Mouse (Mus musculus): ENCODE measurements around the gene Igf1r. TPM values are rescaled to one million over a fixed set of nuclear protein-coding genes. Genes with fewer than 3 reads are reported as not detected.

The Igf1r gene
- total and polyA plus RNA-seq, 2 experiments from 2014 or later, result 12.1 to 40.3 TPM

GRCm38 (mm10) chr7:67981956-67982355, 29.3 kb downstream of the Igf1r start:
- Histone ChIP-seq H3K4me1 (ENCODE audit: insufficient read depth, low read length) (peaks cover 13% of the 10 kb centered on the region), H3K27me3 (ENCODE audit: insufficient read depth, low read length) (no peaks in the 10 kb centered on the region), H3K9ac (replicated peaks; ENCODE audit: low read length, poor library complexity, severe bottlenecking) (no peak overlapping the region), H3K4me3 (ENCODE audit: low read depth, low read length) (no peak overlapping the region), H3K4me2 (ENCODE audit: low read depth, low read length, poor library complexity, severe bottlenecking) (no peak overlapping the region), H3K36me3 (ENCODE audit: insufficient read depth, low read length) (no peaks in the 10 kb centered on the region), H3K9me3 (ENCODE audit: low read length) (no peaks in the 10 kb centered on the region), H3K27ac (ENCODE audit: low read depth, low read length) (no peak overlapping the region)
- DNase-seq (ENCODE audit: low spot score) (no peak), ATAC-seq (ENCODE audit: low FRiP score) (no peak)
- 66% methylated on average over 3 of the region's 3 CpGs for WGBS
- no peak for TF ChIP-seq CTCF (IDR thresholded peaks at IDR 0.05)

DNA sequence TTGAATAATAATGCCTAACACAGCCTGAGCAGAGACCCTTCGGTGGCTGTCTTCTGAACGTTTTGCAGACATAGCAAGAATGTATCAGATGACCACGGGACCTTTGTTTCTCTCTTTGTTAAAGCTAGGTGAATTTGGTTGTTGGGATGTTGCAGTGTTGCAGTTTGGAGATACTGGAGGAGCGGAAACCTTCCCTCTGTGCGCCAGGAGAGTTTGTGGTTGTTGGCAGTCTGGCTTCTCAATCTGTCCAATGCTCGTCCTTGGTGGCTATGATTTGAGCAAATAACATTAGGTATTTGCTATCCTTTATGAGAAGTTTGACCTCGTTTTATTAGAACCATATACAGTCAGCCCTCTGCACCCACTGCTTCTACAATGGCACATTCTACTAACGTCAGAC, 30.2 kb downstream of the Igf1r start:
- ATAC-seq (ENCODE audit: low FRiP score), result no peak
- Histone ChIP-seq H3K9ac (replicated peaks; ENCODE audit: low read length, poor library complexity, severe bottlenecking) (no peak overlapping the region), H3K4me3 (ENCODE audit: low read depth, low read length) (no peak overlapping the region), H3K36me3 (ENCODE audit: insufficient read depth, low read length) (no peaks in the 10 kb centered on the region), H3K4me2 (ENCODE audit: low read depth, low read length, poor library complexity, severe bottlenecking) (no peak overlapping the region), H3K4me1 (ENCODE audit: insufficient read depth, low read length) (peaks cover 13% of the 10 kb centered on the region), H3K27me3 (ENCODE audit: insufficient read depth, low read length) (no peaks in the 10 kb centered on the region), H3K27ac (ENCODE audit: low read depth, low read length) (no peak overlapping the region), H3K9me3 (ENCODE audit: low read length) (no peaks in the 10 kb centered on the region)
- WGBS, result 67% methylated on average over 8 of the region's 8 CpGs
- no peak for DNase-seq (ENCODE audit: low spot score)
- no peak for TF ChIP-seq CTCF (IDR thresholded peaks at IDR 0.05)

- no peak overlapping the region for H3K9ac ChIP-seq (replicated peaks; ENCODE audit: low read length, poor library complexity, severe bottlenecking)
- no peaks in the 10 kb centered on the region for H3K9me3 ChIP-seq (ENCODE audit: low read length)
- TF ChIP-seq CTCF (IDR thresholded peaks at IDR 0.05), result no peak
- H3K27me3 ChIP-seq (ENCODE audit: insufficient read depth, low read length), result no peaks in the 10 kb centered on the region
- no peak overlapping the region for H3K4me2 ChIP-seq (ENCODE audit: low read depth, low read length, poor library complexity, severe bottlenecking)
- ATAC-seq (ENCODE audit: low FRiP score) (no peak), DNase-seq (ENCODE audit: low spot score) (no peak)
- peaks cover 13% of the 10 kb centered on the region for H3K4me1 ChIP-seq (ENCODE audit: insufficient read depth, low read length)
- no peaks in the 10 kb centered on the region for H3K36me3 ChIP-seq (ENCODE audit: insufficient read depth, low read length)
- H3K27ac ChIP-seq (ENCODE audit: low read depth, low read length), result no peak overlapping the region
- no peak overlapping the region for H3K4me3 ChIP-seq (ENCODE audit: low read depth, low read length)
- 87% methylated on average over 7 of the region's 7 CpGs for WGBS
These were observed 30.8 kb downstream of the Igf1r start for GRCm38 (mm10) chr7:67983451-67983850.

DNA sequence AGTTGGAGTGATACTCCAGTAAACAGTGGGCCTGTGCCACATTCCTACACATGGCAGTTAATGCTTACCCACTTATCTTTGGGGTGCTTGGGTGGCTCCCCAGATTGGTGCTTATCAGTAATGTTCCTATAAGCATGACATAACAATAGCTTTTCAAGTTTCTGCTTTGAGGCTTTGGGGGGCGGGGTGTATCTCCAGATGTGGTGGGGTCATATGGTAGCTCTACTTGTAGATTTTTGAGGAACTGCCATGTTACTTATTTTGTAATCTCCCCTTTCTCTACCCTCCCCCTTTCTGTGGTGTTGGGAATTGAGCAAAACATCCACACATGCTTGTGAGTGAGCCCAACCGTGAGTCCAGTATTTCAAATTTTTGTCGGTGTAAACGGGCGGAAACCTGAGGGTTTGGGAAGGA, 32.4 kb downstream of the Igf1r start:
- no peaks in the 10 kb centered on the region for H3K36me3 ChIP-seq (ENCODE audit: insufficient read depth, low read length)
- no peak overlapping the region for H3K9ac ChIP-seq (replicated peaks; ENCODE audit: low read length, poor library complexity, severe bottlenecking)
- no peak for ATAC-seq (ENCODE audit: low FRiP score)
- no peak overlapping the region for H3K4me2 ChIP-seq (ENCODE audit: low read depth, low read length, poor library complexity, severe bottlenecking)
- no peaks in the 10 kb centered on the region for H3K9me3 ChIP-seq (ENCODE audit: low read length)
- no peak for DNase-seq (ENCODE audit: low spot score)
- no peak overlapping the region for H3K4me3 ChIP-seq (ENCODE audit: low read depth, low read length)
- no peaks in the 10 kb centered on the region for H3K27me3 ChIP-seq (ENCODE audit: insufficient read depth, low read length)
- no peak for TF ChIP-seq CTCF (IDR thresholded peaks at IDR 0.05)
- no peak overlapping the region for H3K27ac ChIP-seq (ENCODE audit: low read depth, low read length)
- WGBS, result 81% methylated on average over 5 of the region's 5 CpGs
- peaks cover 13% of the 10 kb centered on the region for H3K4me1 ChIP-seq (ENCODE audit: insufficient read depth, low read length)

- no peak overlapping the region for H3K4me2 ChIP-seq (ENCODE audit: low read depth, low read length, poor library complexity, severe bottlenecking)
- DNase-seq (ENCODE audit: low spot score), result no peak
- 80% methylated on average over 5 of the region's 5 CpGs for WGBS
- H3K9ac ChIP-seq (replicated peaks; ENCODE audit: low read length, poor library complexity, severe bottlenecking), result no peak overlapping the region
- H3K27me3 ChIP-seq (ENCODE audit: insufficient read depth, low read length), result no peaks in the 10 kb centered on the region
- H3K9me3 ChIP-seq (ENCODE audit: low read length), result no peaks in the 10 kb centered on the region
- H3K36me3 ChIP-seq (ENCODE audit: insufficient read depth, low read length), result no peaks in the 10 kb centered on the region
- TF ChIP-seq CTCF (IDR thresholded peaks at IDR 0.05), result no peak
- peaks cover 13% of the 10 kb centered on the region for H3K4me1 ChIP-seq (ENCODE audit: insufficient read depth, low read length)
- no peak overlapping the region for H3K4me3 ChIP-seq (ENCODE audit: low read depth, low read length)
- ATAC-seq (ENCODE audit: low FRiP score), result no peak
- H3K27ac ChIP-seq (ENCODE audit: low read depth, low read length), result no peak overlapping the region
These were observed 32.9 kb downstream of the Igf1r start for GRCm38 (mm10) chr7:67985511-67985910.

DNA sequence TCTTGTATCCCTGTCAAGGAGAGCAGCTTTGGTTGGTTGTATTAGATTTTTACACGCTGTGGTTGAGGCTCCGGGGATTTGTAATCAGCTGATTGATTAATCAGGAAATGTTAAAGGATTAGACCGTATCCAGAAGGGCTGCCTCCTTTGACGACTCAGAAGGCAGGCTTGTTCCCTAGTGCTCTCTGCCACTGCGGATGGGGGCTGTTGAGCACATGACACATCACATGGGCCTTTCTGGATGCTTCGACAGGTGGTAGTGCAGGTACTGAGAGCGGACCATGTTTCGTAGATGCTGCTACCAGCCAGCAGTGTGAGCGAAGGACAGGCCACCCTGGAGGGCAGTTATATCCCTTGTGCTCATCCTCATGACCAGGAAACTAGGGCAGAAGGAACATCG, 33.6 kb downstream of the Igf1r start:
- H3K4me2 ChIP-seq (ENCODE audit: low read depth, low read length, poor library complexity, severe bottlenecking), result no peak overlapping the region
- WGBS, result 54% methylated on average over 10 of the region's 10 CpGs
- H3K4me1 ChIP-seq (ENCODE audit: insufficient read depth, low read length), result peaks cover 13% of the 10 kb centered on the region
- H3K4me3 ChIP-seq (ENCODE audit: low read depth, low read length), result no peak overlapping the region
- no peak for TF ChIP-seq CTCF (IDR thresholded peaks at IDR 0.05)
- no peak overlapping the region for H3K9ac ChIP-seq (replicated peaks; ENCODE audit: low read length, poor library complexity, severe bottlenecking)
- peak; percentile 14 for DNase-seq (ENCODE audit: low spot score)
- no peaks in the 10 kb centered on the region for H3K9me3 ChIP-seq (ENCODE audit: low read length)
- no peaks in the 10 kb centered on the region for H3K27me3 ChIP-seq (ENCODE audit: insufficient read depth, low read length)
- H3K36me3 ChIP-seq (ENCODE audit: insufficient read depth, low read length), result no peaks in the 10 kb centered on the region
- no peak overlapping the region for H3K27ac ChIP-seq (ENCODE audit: low read depth, low read length)
- ATAC-seq (ENCODE audit: low FRiP score), result peak; percentile 51; the same call in 1 of the 2 replicates
